Mouse (Mus musculus): Measurements from ENCODE around the gene Gm10591. TPM values are rescaled to one million over a fixed set of nuclear protein-coding genes. Genes with fewer than 3 reads are reported as not detected.
"Not testable (repeated sequence)": the region's sequence is repeated elsewhere in the genome, so short reads cannot be mapped to it uniquely, and the experiment has no call there.

Gm10591 gene
- not detected in 2 replicates for polyA plus RNA-seq (2012; rRNA removed)

DNA sequence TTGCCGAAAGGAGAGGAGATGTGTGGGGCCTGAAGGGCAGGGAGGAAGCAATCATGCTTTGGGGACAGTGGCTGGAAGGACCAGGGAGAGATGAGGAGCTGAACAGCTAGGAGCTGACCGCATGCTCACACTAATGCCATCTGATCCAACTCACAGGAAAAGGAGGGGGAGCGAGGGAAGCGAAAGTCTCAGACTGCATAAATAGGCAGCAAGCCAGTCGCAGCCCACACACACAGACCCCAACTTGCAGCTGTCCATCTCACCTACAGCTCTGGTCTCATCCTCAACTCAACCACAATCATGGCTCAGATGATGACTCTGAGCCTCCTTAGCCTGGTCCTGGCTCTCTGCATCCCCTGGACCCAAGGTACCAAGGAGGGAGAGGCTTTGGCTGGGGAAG is at the start of gene Gm10591:
Gene Gm10591, plus strand, starts transcription at position 301 of the 400 bp plus-strand sequence.
- DNase-seq (ENCODE audit: low read depth), result not testable (repeated sequence)

DNA sequence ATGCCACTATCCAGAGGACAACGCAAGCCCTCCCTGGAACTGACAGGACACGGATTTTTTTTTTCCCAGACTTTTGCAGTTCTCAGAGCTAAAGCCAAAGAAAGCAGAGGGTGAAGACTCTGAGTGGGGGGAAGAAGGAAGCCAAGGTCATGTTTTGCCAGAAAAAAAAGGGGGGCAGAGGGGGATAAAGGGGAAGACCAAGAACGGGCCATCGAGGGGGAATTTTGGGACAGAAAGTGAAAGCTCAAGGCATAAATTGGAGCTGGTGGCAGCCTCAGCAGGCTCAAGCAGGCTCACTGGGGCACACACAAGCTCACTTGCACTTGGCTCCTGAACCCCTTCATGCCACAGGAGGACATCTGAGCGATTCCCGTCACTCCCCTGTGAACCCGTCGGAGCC is 17.4 kb downstream of the Gm10591 start, which contains the start of gene Gm2564:
Gene Gm2564, plus strand, starts transcription at position 301 of the 400 bp plus-strand sequence.
- DNase-seq (ENCODE audit: low read depth), result not testable (repeated sequence)

DNA sequence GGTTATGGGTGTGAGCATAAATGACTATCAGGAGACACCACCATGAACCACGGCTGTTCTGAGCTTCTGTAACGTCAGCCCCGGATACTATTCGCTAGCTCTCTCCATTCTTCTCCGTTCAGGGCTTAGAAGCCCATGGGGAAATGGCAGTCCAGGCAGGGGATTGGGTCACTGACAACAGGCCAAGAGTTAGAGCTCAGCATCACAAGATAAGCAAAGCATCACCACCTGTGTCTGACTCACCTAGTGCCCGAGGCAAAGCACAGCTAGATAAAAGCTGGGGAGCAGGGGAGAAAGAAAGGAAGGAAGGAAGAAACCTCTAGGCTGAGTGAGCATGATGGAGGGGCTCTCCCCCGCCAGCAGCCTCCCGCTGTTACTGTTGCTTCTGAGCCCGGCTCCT is 43.0 kb downstream of the Gm10591 start, which contains the start of gene Ccl27b:
Gene Ccl27b, plus strand, starts transcription at position 301 of the 400 bp plus-strand sequence.
- DNase-seq (ENCODE audit: low read depth), result not testable (repeated sequence)

DNA sequence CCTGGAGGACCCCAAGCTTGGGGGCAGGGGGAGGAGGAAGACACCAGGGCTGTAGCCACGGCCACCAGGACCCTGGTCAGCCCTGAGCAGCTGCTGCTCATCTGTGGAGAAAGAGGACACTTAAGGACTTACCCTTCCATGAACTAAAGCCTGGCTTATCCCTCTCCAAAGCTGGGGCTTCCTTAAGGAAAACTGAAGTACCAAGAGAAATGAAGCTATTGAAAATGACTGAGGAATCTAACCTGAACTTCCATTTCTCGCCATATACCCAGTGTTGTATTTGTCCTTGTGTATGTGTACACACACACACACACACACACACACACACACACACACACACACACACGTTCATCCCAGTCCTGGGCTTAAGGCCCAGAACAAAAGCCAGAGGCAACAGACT is 49.8 kb downstream of the Gm10591 start, which contains the start of gene Il11ra2:
Gene Il11ra2, minus strand, starts transcription at position 101 of the 400 bp plus-strand sequence.
- not testable (repeated sequence) for DNase-seq (ENCODE audit: low read depth)

Other genes with a start within 250 kb of the Gm10591 start
- not detected in 2 replicates for gene Gm21586, start 172.8 kb upstream of the Gm10591 start, polyA plus RNA-seq (2012; rRNA removed)
- 0.58 and 0.96 TPM in 2 replicates for gene Gm2163, start 145.4 kb upstream of the Gm10591 start, polyA plus RNA-seq (2012; rRNA removed)
- 1.1 TPM in 1 of 2 replicates, not detected in the other for gene Fam205a2, start 84.0 kb upstream of the Gm10591 start, polyA plus RNA-seq (2012; rRNA removed)
- 0.13 TPM in 1 of 2 replicates, not detected in the other for gene Gm2564, start 17.5 kb downstream of the Gm10591 start, polyA plus RNA-seq (2012; rRNA removed)
- not detected in 2 replicates for gene Ccl27b, start 43.1 kb downstream of the Gm10591 start, polyA plus RNA-seq (2012; rRNA removed)
- gene Il11ra2, start 49.7 kb downstream of the Gm10591 start, polyA plus RNA-seq (2012; rRNA removed), result 0.10 and 0.13 TPM in 2 replicates
- 0.19 and 0.23 TPM in 2 replicates for gene 4930578G10Rik, start 123.3 kb downstream of the Gm10591 start, polyA plus RNA-seq (2012; rRNA removed)
- not detected in 2 replicates for gene Ccl19, start 144.4 kb downstream of the Gm10591 start, polyA plus RNA-seq (2012; rRNA removed)
- gene Ccl21a, start 161.8 kb downstream of the Gm10591 start, polyA plus RNA-seq (2012; rRNA removed), result 1.9 and 2.2 TPM in 2 replicates
- gene Fam205a1, start 241.7 kb downstream of the Gm10591 start, polyA plus RNA-seq (2012; rRNA removed), result 0.03 TPM in 1 of 2 replicates, not detected in the other
- 0.01 and 0.05 TPM in 2 replicates for gene Gm12394, start 244.6 kb downstream of the Gm10591 start, polyA plus RNA-seq (2012; rRNA removed)